Mouse (Mus musculus) ovary, postnatal 14 days (tissue): ENCODE measurements around the gene Mov10l1.

Experiments
- DNase-seq: peaks from one replicate; pipeline ENCODE4 v3.0.0; 2022; ENCODE audit warnings: low spot score

Gene Mov10l1

GRCm38 (mm10) chr15:89075478-89076147 lies 92.9 kb downstream of the Mov10l1 start:
- DNase-seq, result peak; percentile 76

- DNase-seq, result peak; percentile 32
Measured at GRCm38 (mm10) chr15:89076156-89076731, 93.5 kb downstream of the Mov10l1 start.

- no peak for DNase-seq
Measured at GRCm38 (mm10) chr15:89078208-89078836, 95.6 kb downstream of the Mov10l1 start.

GRCm38 (mm10) chr15:89083906-89084305 lies 101.2 kb downstream of the Mov10l1 start:
- DNase-seq, result no peak

GRCm38 (mm10) chr15:89084826-89085225 lies 102.1 kb downstream of the Mov10l1 start:
- no peak for DNase-seq

- peak; percentile 82 for DNase-seq
Measured at GRCm38 (mm10) chr15:89088607-89089247, 106.0 kb downstream of the Mov10l1 start, which contains the start of gene Selenoo. TSS of gene Selenoo (plus strand) at chr15:89089084.

GRCm38 (mm10) chr15:89089248-89090051 lies 106.7 kb downstream of the Mov10l1 start:
- no peak for DNase-seq

GRCm38 (mm10) chr15:89090662-89091061 lies 108.0 kb downstream of the Mov10l1 start:
- no peak for DNase-seq

GRCm38 (mm10) chr15:89092181-89092580 lies 109.5 kb downstream of the Mov10l1 start:
- DNase-seq, result no peak

GRCm38 (mm10) chr15:89097450-89097849 lies 114.7 kb downstream of the Mov10l1 start:
- no peak for DNase-seq

GRCm38 (mm10) chr15:89098616-89099015 lies 115.9 kb downstream of the Mov10l1 start:
- no peak for DNase-seq

GRCm38 (mm10) chr15:89100823-89101222 lies 118.1 kb downstream of the Mov10l1 start:
- no peak for DNase-seq

- no peak for DNase-seq
Measured at GRCm38 (mm10) chr15:89102646-89103045, 119.9 kb downstream of the Mov10l1 start.

- DNase-seq, result no peak
Measured at GRCm38 (mm10) chr15:89103921-89104320, 121.2 kb downstream of the Mov10l1 start.

GRCm38 (mm10) chr15:89104425-89104824 lies 121.7 kb downstream of the Mov10l1 start:
- DNase-seq, result no peak
